In genomic region chr3:30995283-30995898, GRCm38 (mm10) we compare ENCODE assay signal across 8 mouse cellular contexts. TPM values are rescaled to one million over a fixed set of nuclear protein-coding genes. Genes with fewer than 3 reads are reported as not detected.
DNase-seq lines count a peak whose midpoint lies in the region; ATAC-seq and TF ChIP-seq lines count a peak whose summit lies in the region.

Gene Prkci, plus strand, starts transcription at chr3:30995747.

- H3K4me2 ChIP-seq in lung, postnatal 0 days (replicated peaks; ENCODE audit: low read depth, low read length) = peak within 1 kb of the TSS; percentile 72

- TF ChIP-seq CTCF in lung, postnatal 0 days (IDR thresholded peaks at IDR 0.05) = no peak

- H3K4me3 ChIP-seq in hindbrain, embryonic 10.5 days = peak within 1 kb of the TSS; percentile 81
- H3K4me3 ChIP-seq in lung, postnatal 0 days (ENCODE audit: low read depth, low read length) = peak within 1 kb of the TSS; percentile 92

- H3K4me1 ChIP-seq in hindbrain, embryonic 10.5 days (replicated peaks) = peaks cover 31% of the 10 kb centered on the region
- 0 out of 2 replicates have a peak, but pooled peaks cover 7% of the 10 kb centered on the region for H3K4me1 ChIP-seq in lung, postnatal 0 days (ENCODE audit: insufficient read depth, low read depth, low read length)

- peak within 1 kb of the TSS; percentile 96 for H3K27ac ChIP-seq in hindbrain, embryonic 10.5 days
- H3K27ac ChIP-seq in lung, postnatal 0 days (ENCODE audit: low read length) = peak within 1 kb of the TSS; percentile 86

- no peaks in the 10 kb centered on the region for H3K36me3 ChIP-seq in hindbrain, embryonic 10.5 days
- H3K36me3 ChIP-seq in lung, postnatal 0 days (ENCODE audit: insufficient read depth, low read length) = no peaks in the 10 kb centered on the region

- no peaks in the 10 kb centered on the region for H3K27me3 ChIP-seq in hindbrain, embryonic 10.5 days (ENCODE audit: insufficient read depth, poor library complexity, severe bottlenecking)
- H3K27me3 ChIP-seq in lung, postnatal 0 days (replicated peaks; ENCODE audit: insufficient read depth, low read length) = no peaks in the 10 kb centered on the region

- peak; percentile 98 for DNase-seq in MN1 (ENCODE audit: low spot score)
- DNase-seq in cerebellum, adult 9-10 months = peak; percentile 93
- peak; percentile 92 for DNase-seq in hindbrain, embryonic 10.5 days (ENCODE audit: low spot score)
- DNase-seq in layer of hippocampus, adult 9-11 months = peak; percentile 93
- DNase-seq in lung, postnatal 0 days (ENCODE audit: low spot score) = peak; percentile 98
- peak; percentile 89 for DNase-seq in ovary, postnatal 14 days (ENCODE audit: low spot score)
- DNase-seq in thymus, postnatal 14 days = peak; percentile 96

- peak; percentile 96 for ATAC-seq in frontal cortex, adult (ENCODE audit: low TSS enrichment)
- peak; percentile 95 for ATAC-seq in lung, postnatal 0 days

- H3K9me3 ChIP-seq in hindbrain, embryonic 10.5 days = no peaks in the 10 kb centered on the region
- H3K9me3 ChIP-seq in lung, postnatal 0 days (ENCODE audit: low read length) = no peaks in the 10 kb centered on the region

- peak within 1 kb of the TSS; percentile 91 for H3K9ac ChIP-seq in lung, postnatal 0 days (replicated peaks; ENCODE audit: low read depth)

- WGBS in hindbrain, embryonic 10.5 days = under 1% methylated on average over 48 of the region's 50 CpGs
- under 1% methylated on average over 40 of the region's 50 CpGs for WGBS in lung, postnatal 0 days

- TF ChIP-seq EP300 in lung, postnatal 0 days (IDR thresholded peaks at IDR 0.05) = peak; percentile 80

RNA-seq across cellular contexts. Expression of gene Prkci, which starts in this region (rescaled TPM):
- polyA plus RNA-seq in hindbrain, embryonic 10.5 days (2016; fragmentation: Nextera tagmentation; extraction: Ambion mirVana) = 23.9 and 36.4 TPM in 2 replicates
- polyA plus RNA-seq in lung, postnatal 0 days (2015; fragmentation: Nextera tagmentation; extraction: Ambion mirVana) = 37.1 and 43.8 TPM in 2 replicates

Comparison
In these comparisons a context has a peak if more than half of its experiments do, and no peak if none do; other contexts are left out.
1. Peak in every context shown above with its lines: DNase-seq, ATAC-seq, H3K4me3 ChIP-seq and H3K27ac ChIP-seq.